Mouse (Mus musculus): ENCODE measurements around the gene Acp7. TPM values are rescaled to one million over a fixed set of nuclear protein-coding genes. Genes with fewer than 3 reads are reported as not detected.
"Not testable (repeated sequence)": the region's sequence is repeated elsewhere in the genome, so short reads cannot be mapped to it uniquely, and the experiment has no call there.

Acp7 gene
- polyA plus RNA-seq (2017; shearing (Covaris generic)), result not detected

DNA sequence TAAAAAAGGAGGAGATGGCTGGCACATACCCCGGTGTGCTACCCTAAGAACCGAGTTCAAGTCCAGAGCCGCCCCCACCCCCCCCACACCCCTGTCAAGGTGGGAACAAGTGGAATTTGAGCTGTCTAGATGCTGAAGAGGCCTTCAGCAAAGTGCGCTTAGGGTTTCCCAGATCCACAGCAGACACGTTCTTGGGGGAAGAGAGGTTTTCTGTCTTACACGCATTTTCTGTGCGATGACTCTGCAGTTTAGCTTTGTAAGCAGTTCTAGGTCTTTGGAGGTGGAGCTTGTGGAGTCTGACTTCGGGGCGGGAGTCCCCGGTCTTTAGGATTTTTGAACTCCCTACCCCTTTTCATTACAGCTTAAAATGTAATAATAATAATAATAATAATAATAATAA lies at the start of gene Acp7:
Gene Acp7, minus strand, starts transcription at position 260 of the 400 bp plus-strand sequence.
- no peak for ATAC-seq

DNA sequence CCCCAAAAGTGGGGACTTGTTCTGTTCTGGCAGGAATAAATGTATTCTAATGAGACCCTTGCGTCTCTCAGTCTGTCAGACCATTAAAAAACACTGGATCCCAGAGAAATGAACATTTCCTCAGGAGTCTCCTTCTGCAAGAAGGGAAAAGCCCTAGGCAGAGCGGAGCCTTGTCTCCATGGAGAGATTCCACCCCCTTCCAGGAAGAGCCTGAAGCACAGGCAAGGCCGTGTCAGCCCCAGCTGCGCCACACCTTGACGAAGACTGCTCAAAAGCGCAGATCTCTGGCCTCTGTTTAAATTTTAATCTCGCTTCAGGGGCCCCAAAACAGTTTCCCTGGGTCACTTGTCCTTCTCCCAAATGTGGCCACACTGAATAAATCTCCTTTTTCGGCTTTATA lies 46.5 kb upstream of the Acp7 start:
- no peak for ATAC-seq

DNA sequence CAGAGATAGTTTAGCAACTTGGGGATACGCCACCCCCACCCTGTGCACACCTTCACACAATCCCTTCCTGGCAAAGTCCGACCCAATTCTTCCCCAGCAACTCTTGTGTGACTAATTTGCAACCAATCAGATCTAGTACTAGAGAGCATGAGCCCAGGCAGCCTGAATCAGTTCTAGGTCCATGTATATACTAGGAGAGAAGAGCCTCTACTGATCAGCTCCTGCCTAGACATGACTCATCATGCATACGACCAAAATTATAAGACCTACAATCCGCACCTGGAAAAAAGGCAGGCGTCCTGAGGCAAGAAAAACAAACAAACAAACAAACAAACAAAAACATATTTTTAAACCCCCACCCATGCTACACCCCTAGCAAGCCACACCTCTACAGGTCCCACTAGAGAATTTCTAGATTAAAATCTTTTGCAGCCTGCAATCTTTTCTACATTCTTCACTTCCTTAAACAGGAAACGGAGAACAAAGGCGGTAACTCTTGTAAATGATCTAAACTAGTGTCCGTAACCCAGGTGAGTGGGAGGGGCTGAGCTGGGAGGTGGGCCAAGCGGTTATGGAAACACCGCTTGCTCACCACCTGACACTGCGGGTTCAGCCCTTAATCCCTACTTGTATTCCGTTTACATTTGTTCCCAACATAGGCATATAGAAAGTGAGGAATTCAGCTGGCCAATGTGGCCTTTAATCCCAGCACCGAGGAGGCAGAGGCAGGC lies 45.8 kb upstream of the Acp7 start:
- ATAC-seq, result peak; percentile 91

- ATAC-seq, result no peak
Measured at GRCm38 (mm10) chr7:28675746-28676145, 44.6 kb upstream of the Acp7 start.

- no peak for ATAC-seq
Measured at GRCm38 (mm10) chr7:28674994-28675393, 43.9 kb upstream of the Acp7 start.

DNA sequence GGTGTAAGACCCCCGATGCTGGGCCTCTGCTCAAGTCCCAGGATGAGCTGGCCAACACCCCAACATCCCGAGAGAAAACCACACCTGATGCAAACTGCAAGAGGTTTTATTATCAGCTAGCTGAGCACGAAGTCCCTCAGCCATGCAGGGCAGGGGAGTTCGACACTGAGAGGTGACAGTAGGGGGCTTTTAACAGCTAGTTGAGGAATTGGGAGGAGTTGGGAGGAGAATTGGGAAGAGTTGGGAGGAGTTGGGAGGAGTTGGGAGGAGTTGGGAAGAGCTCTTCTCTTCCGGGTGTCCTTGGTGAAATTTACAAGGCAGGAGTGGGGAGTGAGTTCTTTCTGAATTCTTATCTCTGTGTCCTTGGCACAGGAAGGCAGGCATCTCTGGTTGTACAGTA lies 41.7 kb upstream of the Acp7 start:
- not testable (repeated sequence) for ATAC-seq

DNA sequence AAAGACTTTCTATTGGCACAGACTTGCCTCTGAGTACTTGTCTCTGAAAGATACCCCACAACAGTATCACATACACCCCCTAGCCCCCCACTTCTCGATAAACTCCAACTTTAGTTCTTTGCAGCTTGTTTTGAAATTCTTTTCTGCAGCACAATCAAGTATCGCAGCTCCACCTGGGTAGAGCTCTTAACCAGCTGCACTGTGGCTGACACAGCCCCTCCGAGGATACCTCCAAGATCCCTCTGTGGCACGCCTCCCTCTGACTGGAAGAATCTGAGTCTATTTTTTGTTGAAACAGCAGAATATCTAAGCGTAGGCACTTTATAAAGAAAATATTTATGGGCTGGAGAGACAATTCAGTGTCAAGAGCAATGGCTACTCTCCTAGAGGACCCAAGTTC lies 41.1 kb upstream of the Acp7 start:
- ATAC-seq, result no peak

DNA sequence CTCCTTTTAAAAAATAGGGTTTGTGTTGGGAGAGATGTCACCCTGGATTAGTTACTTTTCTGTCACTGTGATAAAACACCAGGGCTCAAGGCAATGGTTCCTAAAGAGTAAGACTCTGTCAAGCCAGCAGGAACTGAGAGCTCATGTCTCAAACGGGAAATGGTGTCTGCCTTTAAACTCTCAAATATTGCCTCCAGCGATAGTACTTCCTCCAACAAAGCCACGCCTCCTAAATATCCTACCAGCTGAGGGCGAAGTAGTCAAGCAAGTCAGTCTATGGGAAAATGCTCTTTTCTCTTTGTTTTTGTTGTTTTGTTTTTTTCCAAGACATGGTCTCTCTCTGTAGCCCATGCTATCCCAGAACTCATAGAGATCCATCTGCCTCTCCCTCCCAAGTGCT lies 40.0 kb upstream of the Acp7 start:
- peak; percentile 72 for ATAC-seq

DNA sequence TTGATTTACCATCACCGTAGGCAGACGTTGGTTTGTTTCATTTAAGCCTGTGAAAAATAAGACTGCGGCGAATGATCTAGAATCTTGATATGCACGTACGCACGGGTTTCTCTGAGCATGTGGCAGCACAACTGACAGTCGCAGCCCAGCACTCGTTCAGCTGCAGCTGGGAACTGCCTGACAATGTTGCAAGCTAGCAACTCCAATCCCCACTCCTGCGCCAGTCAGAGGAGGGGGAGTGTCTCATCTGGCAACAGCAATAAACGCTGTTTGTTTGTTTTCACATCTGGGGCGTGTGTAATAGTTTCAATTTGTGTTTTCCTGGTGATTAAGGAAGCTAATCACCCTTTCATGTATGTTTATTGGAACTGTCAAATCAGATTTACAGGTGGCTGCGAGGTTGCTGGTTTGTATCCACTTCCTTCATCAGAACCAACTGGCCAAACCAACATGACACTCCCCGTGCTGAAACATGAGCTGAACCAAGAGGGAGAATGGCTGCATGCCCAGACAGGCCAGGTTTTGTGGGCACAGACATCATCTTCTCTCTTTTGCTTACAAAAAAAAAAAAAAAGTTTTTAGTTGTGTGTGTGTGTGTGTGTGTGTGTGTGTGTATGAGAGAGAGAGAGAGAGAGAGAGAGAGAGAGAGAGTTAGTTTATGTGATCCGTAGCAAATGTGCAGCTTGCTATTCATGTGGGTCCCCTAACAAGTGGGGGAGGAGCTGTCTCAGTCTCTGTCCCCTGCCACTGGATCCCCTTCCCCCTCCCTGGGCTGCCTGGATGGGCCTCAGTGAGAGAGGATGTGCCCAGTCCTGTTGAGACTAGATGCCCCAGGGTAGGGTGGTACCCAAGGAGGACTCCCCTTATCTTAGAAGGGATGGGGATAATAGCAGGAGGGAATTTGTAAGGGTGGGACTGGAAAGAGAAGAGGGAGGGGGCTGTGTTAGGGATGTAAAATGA lies 34.8 kb upstream of the Acp7 start:
- peak; percentile 58 for ATAC-seq

GRCm38 (mm10) chr7:28656430-28656829 lies 25.3 kb upstream of the Acp7 start:
- no peak for ATAC-seq

DNA sequence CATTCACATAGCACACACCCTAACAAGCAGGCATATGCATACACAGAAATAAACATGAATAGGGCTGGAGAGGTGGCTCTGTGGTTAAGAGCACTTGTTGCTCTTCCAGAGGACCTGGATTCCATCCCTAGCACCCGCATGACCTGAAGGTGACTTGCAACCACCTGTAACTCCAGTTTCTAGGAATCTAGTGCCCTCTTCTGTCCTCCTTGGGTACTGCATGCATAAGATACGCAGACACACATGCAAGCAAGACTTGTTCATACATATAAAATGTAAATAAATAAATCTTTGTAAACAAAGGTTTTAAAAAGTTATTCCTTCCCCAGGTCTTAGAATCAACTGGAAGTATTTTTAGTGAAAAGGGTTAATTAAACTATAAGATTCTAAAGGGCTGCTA lies 20.0 kb upstream of the Acp7 start:
- no peak for ATAC-seq

DNA sequence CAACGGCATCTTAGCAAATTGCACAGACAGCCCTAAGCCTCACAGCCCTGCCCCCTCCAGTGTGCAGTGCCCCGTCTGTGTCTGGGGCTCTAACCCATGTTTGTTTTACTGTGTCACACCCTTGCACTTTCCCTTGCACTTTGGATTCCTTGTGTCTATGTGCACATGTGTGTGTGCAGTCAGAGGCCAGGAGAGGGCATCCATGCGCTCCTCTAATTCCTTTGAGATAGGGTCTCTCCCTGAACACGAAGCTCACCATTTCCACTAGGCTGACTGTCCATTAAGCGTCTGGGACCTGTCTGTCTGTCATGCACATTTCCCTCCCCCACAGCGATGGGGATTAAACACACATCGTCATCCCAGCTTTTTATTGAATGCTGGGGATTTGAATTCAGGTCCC lies 15.9 kb upstream of the Acp7 start:
- no peak for ATAC-seq

DNA sequence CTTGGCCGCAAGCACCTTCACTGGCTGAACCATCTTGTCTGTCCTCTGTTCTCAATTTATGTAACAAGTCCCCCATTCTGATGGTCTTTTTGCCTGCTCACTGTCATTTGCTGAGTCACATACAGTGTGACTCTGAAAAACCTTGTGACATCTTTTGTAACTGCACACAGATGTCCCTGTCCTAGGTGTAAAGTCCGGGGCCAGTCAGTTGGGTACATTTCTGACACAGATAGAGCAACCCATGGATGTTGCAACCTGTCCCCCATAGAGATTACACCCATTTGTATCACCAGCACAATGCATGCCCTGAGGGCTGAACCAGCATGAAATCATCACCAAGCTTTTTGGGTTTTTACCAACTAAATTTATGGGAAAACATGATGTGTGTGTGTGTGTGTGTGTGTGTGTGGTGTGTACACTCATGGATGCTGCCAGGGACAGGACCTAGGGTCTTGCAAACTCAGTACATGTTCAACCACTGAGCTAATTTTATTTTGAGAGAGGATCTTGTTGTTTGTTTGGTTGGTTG lies 14.9 kb upstream of the Acp7 start:
- no peak for ATAC-seq

DNA sequence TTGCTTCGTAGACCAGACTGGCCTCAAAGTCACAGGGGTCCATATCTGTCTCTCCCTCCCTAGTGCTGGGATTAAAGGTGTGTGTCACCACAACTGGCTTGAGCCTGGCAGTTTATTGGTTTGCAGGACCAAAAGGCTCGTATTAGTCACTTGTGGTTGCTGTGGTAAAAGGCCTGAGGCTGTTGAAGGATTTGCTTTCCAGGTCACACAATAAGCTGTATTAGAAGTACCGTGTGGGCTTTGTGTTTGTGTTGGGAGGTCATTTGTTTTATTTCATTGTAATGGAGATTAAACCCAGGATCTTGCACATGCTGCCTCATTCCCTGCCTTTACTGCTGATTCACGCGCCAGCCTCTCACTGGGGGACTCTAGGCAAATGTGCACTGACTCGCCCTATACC lies 14.2 kb upstream of the Acp7 start:
- no peak for ATAC-seq

- ATAC-seq, result no peak
Measured at GRCm38 (mm10) chr7:28641546-28641945, 10.4 kb upstream of the Acp7 start.

DNA sequence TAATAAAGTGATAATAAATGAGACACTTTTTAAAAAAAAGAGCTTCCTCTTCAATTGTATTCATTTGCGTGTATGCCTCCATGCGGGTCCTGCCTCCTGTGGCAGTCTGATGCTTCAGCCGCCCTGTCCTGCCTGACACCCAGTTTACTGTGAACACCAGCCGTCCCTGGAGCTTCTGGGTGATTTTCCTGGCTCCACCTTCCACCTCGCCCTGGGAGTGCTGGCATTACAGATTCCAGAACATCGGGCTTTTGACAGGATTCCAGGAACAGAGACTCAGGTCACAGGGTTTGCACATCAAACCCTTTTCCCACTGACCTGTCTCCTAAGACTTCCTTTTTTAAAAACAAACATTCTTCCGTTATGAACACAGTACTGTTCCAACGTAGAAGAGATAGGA lies 6.4 kb upstream of the Acp7 start:
- ATAC-seq, result no peak

GRCm38 (mm10) chr7:28634128-28634527 lies 3.0 kb upstream of the Acp7 start:
- ATAC-seq, result no peak

- ATAC-seq, result no peak
Measured at GRCm38 (mm10) chr7:28624791-28625190, 6.3 kb downstream of the Acp7 start.

- ATAC-seq, result no peak
Measured at GRCm38 (mm10) chr7:28619098-28619715, 11.9 kb downstream of the Acp7 start.

GRCm38 (mm10) chr7:28605951-28606350 lies 25.2 kb downstream of the Acp7 start:
- no peak for ATAC-seq

GRCm38 (mm10) chr7:28603788-28604187 lies 27.3 kb downstream of the Acp7 start:
- ATAC-seq, result not testable (repeated sequence)

DNA sequence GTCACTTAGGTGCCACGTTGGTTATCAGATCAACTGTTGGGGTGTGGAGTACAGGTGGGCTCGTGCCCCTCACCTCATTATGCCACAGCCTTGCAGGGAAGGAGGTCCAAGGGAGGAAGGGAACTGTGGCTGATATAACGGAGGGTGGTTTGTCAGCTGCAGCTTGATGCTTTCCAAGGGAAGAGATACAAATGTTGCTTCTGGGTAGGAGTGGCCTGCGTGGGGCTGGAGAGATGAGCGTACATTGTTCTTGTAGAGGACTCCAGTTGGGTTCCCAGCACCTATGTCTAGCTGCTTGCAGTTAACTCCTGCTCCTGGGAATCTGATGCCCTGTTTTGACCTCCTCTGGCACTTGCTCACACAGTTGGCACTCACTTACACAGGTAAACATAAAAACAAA lies 28.0 kb downstream of the Acp7 start:
- no peak for ATAC-seq

- peak; percentile 21 for ATAC-seq
Measured at GRCm38 (mm10) chr7:28601668-28602067, 29.5 kb downstream of the Acp7 start.
